Mouse (Mus musculus) megakaryocyte, embryonic 14.5 days (primary cell): ENCODE data around the gene BB287469. TPM values are rescaled to one million over a fixed set of nuclear protein-coding genes. Genes with fewer than 3 reads are reported as not detected.
A peak's percentile ranks its signal among the peaks of the same experiment; 100 is the strongest.
"Not testable (repeated sequence)": the region's sequence is repeated elsewhere in the genome, so short reads cannot be mapped to it uniquely, and the experiment has no call there.

Experiments used
- H3K27me3 ChIP-seq: replicated peaks from 2 replicates; pipeline ENCODE3; 2012; ENCODE audit warnings: inconsistent platforms
- H3K36me3 ChIP-seq: replicated peaks from 2 replicates; pipeline ENCODE3; 2012; ENCODE audit warnings: low read length, inconsistent platforms, mixed read lengths
- H3K4me1 ChIP-seq: 2 replicates; pipeline ENCODE4 v1.6.1; 2012; ENCODE audit warnings: inconsistent platforms
- H3K4me3 ChIP-seq: replicated peaks from 2 replicates; pipeline ENCODE3; 2012; ENCODE audit warnings: moderate library complexity, mild to moderate bottlenecking, inconsistent platforms
- H3K9me3 ChIP-seq: 2 replicates; pipeline ENCODE4 v1.6.1; 2012; ENCODE audit warnings: inconsistent platforms
- polyA plus RNA-seq: library from polyadenylated mRNA; stranded (reverse); fragments of >175 nt; gene quantifications from 2 replicates; pipeline ENCODE4 v1.2.3, GENCODE M21; 2012; ENCODE audit warnings: low replicate concordance; ENCODE audit not compliant: insufficient read depth

The BB287469 gene
- not detected in 2 replicates for polyA plus RNA-seq

DNA sequence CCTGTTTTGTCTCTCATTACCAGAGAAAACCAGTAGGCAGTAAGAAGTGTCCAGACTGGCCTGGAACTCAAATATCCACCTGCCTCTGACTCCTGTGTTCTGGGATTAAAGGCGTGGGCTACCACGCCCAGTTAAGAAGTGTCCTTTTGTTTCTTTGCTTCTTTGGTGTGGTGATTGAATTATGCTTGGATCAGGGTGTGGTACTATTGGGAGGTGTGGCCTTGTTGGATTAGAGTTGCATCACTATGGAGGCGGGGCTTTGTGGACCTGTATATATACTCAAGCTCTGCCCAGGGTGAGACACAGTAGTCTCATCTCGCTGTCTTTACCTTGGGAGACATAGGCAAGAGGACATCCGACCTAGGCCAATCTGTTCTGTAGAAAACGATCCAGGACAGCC lies at the start of gene BB287469:
Gene BB287469 (plus strand): TSS at position 301 of the 400 bp plus-strand sequence.
- H3K4me3 ChIP-seq, H3K9me3 ChIP-seq, H3K27me3 ChIP-seq, H3K36me3 ChIP-seq, H3K4me1 ChIP-seq: not testable (repeated sequence)

DNA sequence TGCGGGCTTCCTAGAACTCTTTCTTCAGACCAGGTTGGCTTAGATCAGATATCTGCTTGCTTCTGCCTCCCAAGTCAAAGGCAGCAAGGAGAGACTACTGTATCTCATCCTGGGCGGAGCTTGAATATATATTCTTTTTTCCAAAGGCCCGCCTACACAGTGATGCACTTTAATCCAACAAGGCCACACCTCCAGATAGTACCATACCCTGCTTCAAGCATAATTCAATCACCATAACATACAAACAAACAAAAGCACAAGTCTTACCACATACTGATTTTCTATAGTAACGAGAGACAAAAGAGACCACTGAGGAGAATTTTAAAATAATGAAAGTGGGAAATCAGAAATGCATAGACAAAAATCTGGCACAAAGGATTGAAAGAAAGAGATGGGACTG lies 40.7 kb upstream of the BB287469 start, which contains the start of gene Gm21319:
Gene Gm21319 (minus strand): TSS at position 101 of the 400 bp plus-strand sequence.
- not testable (repeated sequence) for H3K36me3 ChIP-seq, H3K27me3 ChIP-seq, H3K4me3 ChIP-seq

GRCm38 (mm10) chr12:87795212-87795611 lies 21.2 kb upstream of the BB287469 start, which contains the start of gene Gm21936:
TSS of gene Gm21936 (plus strand) at chr12:87795512.
- not testable (repeated sequence) for H3K4me3 ChIP-seq, H3K9me3 ChIP-seq, H3K27me3 ChIP-seq, H3K36me3 ChIP-seq, H3K4me1 ChIP-seq

More for the DNA sequence above, 40.7 kb upstream of the BB287469 start, which contains the start of gene Gm21319:
- not testable (repeated sequence) for H3K9me3 ChIP-seq, H3K4me1 ChIP-seq

GRCm38 (mm10) chr12:87797971-87798370 lies 18.4 kb upstream of the BB287469 start:
- not testable (repeated sequence) for H3K27me3 ChIP-seq

DNA sequence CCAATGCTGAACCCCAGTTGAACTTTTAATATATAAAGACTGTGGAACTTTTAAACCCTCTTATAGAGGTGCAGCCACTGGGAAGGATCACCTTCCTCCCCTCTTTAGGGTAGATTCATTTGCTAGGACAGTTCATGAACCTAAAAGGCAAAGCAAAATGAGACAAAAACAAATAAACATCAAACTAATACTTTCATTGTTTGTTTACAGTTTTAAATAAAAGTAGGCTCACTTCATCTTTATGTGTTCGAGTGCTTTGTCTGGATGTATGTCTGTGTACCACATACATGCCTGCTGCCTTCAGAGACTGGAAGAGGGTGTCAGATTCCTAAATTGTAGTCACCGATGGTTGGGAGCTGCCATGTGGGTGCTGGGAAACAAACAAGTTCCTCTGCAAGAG lies 25.9 kb downstream of the BB287469 start, which contains the start of gene Gm2001:
Gene Gm2001 (minus strand): TSS at position 101 of the 400 bp plus-strand sequence.
- not testable (repeated sequence) for H3K9me3 ChIP-seq, H3K4me3 ChIP-seq, H3K4me1 ChIP-seq, H3K36me3 ChIP-seq, H3K27me3 ChIP-seq

More at GRCm38 (mm10) chr12:87797971-87798370, 18.4 kb upstream of the BB287469 start:
- not testable (repeated sequence) for H3K4me3 ChIP-seq, H3K9me3 ChIP-seq, H3K36me3 ChIP-seq, H3K4me1 ChIP-seq

DNA sequence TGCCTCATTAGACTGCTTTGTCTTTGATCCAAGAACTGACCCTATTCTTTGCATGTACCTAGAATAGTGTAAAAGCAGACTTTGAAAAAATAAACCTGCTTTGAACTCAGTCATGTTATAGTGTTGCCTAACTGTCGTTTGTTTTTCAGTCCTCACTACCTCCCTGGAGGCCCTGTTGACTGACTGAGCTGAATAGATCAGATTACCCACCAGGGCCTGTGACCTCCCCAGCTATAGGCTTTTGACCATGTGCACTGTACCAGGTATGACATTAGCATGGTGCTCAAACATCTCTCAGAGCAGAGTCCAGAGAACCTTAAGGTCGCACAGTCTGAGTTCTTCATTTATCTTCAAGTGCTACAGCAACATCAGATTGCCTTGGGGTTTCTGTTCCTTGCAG lies 34.3 kb downstream of the BB287469 start:
- H3K27me3 ChIP-seq, H3K4me1 ChIP-seq, H3K36me3 ChIP-seq, H3K4me3 ChIP-seq, H3K9me3 ChIP-seq: not testable (repeated sequence)

DNA sequence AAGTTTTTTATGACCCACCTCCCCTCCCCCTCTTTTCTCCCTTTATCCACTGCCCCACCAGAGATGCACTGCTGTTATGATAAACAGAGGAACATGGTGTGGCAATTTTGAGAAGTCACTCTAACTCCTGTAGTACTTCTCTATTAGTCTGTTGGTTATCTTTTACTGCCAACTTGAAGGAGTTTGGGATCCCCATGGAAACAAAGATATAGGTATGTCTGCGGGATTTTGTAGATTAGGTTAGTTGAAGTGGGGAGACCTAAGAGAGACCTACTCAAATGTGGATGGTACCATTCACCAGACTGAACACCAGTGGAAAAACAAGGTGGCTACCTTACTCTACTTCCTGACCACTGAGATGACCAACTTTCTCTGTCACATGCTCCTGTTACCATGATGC lies 39.7 kb downstream of the BB287469 start:
- not testable (repeated sequence) for H3K4me1 ChIP-seq

GRCm38 (mm10) chr12:87861740-87862692 lies 45.6 kb downstream of the BB287469 start:
- not testable (repeated sequence) for H3K36me3 ChIP-seq

More for the DNA sequence above, 39.7 kb downstream of the BB287469 start:
- H3K4me3 ChIP-seq, H3K36me3 ChIP-seq, H3K27me3 ChIP-seq, H3K9me3 ChIP-seq: not testable (repeated sequence)

DNA sequence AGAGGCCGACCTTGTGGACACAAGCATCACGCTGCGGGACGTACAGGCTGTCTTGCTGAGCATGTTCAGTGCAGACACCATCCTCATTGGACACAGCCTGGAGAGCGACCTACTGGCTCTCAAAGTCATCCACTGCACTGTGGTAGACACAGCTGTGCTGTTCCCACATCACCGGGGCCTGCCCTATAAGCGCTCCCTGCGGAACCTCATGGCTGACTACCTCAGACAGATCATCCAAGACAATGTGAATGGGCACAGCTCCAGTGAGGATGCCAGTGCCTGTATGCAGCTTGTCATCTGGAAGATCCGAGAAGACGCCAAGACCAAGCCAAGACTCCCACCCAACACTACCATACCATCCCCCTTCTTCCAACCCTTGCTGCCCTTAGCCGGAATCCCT lies 47.3 kb downstream of the BB287469 start:
- peaks cover 24% of the 10 kb centered on the region for H3K9me3 ChIP-seq
- H3K4me3 ChIP-seq, H3K27me3 ChIP-seq, H3K4me1 ChIP-seq, H3K36me3 ChIP-seq: not testable (repeated sequence)

More at GRCm38 (mm10) chr12:87861740-87862692, 45.6 kb downstream of the BB287469 start:
- not testable (repeated sequence) for H3K27me3 ChIP-seq, H3K4me1 ChIP-seq
- H3K9me3 ChIP-seq, result peaks cover 24% of the 10 kb centered on the region
- H3K4me3 ChIP-seq, result peak overlapping the region; percentile 29

DNA sequence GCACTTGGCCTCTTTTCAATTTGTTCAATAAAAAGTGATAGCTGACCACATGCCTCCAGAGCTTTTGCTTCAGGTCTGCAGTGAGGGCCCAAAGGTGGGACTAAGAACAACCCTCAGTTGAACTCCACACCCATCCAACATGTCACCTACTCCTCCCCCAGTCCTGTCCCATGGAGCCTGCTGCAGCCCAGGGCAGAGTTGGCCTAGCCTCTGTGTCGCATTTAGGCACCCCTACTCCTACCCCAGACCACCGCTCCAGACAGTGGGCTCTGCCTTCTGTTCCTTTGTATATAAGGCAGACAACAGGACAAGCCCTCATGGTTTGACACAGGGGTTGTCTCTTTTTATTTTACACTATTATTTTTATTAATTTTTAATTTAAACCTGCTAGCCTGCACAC lies 47.7 kb downstream of the BB287469 start:
- H3K4me1 ChIP-seq, H3K36me3 ChIP-seq, H3K27me3 ChIP-seq, H3K4me3 ChIP-seq: not testable (repeated sequence)
- peaks cover 24% of the 10 kb centered on the region for H3K9me3 ChIP-seq

Other genes with a start within 250 kb of the BB287469 start
- not detected in 2 replicates for gene Oog1, start 213.9 kb upstream of the BB287469 start, polyA plus RNA-seq
- not detected in 2 replicates for gene Gm4027, start 197.7 kb upstream of the BB287469 start, polyA plus RNA-seq
- gene Gm16381, start 172.0 kb upstream of the BB287469 start, polyA plus RNA-seq, result not detected in 2 replicates
- not detected in 2 replicates for gene Gm21319, start 40.8 kb upstream of the BB287469 start, polyA plus RNA-seq
- not detected in 2 replicates for gene Gm21936, start 21.1 kb upstream of the BB287469 start, polyA plus RNA-seq
- not detected in 2 replicates for gene Gm2001, start 25.8 kb downstream of the BB287469 start, polyA plus RNA-seq
- not detected in 2 replicates for gene Gm2016, start 57.5 kb downstream of the BB287469 start, polyA plus RNA-seq
- not detected in 2 replicates for gene Gm2022, start 78.8 kb downstream of the BB287469 start, polyA plus RNA-seq
- gene Gm2035, start 103.3 kb downstream of the BB287469 start, polyA plus RNA-seq, result not detected in 2 replicates
- gene Gm2042, start 137.5 kb downstream of the BB287469 start, polyA plus RNA-seq, result not detected in 2 replicates
- not detected in 2 replicates for gene Gm2075, start 195.3 kb downstream of the BB287469 start, polyA plus RNA-seq
- gene Gm6803, start 202.2 kb downstream of the BB287469 start, polyA plus RNA-seq, result not detected in 2 replicates
- not detected in 2 replicates for gene Gm2056, start 210.4 kb downstream of the BB287469 start, polyA plus RNA-seq